Mouse (Mus musculus): ENCODE measurements at regions not wholly inside any gene's neighbourhood (a gene's known extent, or its start where the extent isn't known, plus 50 kb on each side); places are given as distances from the start of the nearest gene placed in this dataset.

GRCm38 (mm10) chr11:23169742-23170428 is 86.0 kb upstream of the Xpo1 start:
- DNase-seq (ENCODE audit: low spot score in 2 of 2) = no peak

GRCm38 (mm10) chr11:23170813-23171212 is 85.0 kb upstream of the Xpo1 start:
- no peak for DNase-seq (ENCODE audit: low spot score in 2 of 2)

GRCm38 (mm10) chr11:23171760-23172159 is 84.1 kb upstream of the Xpo1 start:
- no peak for DNase-seq (ENCODE audit: low spot score in 2 of 2)

GRCm38 (mm10) chr11:23181647-23182046 is 74.2 kb upstream of the Xpo1 start:
- no peak for DNase-seq (ENCODE audit: low spot score in 2 of 2)

- DNase-seq (ENCODE audit: low spot score in 2 of 2) = no peak
Measured at GRCm38 (mm10) chr11:23185211-23185610, 70.6 kb upstream of the Xpo1 start.

- no peak for DNase-seq (ENCODE audit: low spot score in 2 of 2)
Measured at GRCm38 (mm10) chr11:23201701-23202449, 54.0 kb upstream of the Xpo1 start.

- no peak for DNase-seq (ENCODE audit: low spot score in 2 of 2)
Measured at GRCm38 (mm10) chr11:23203566-23203965, 52.3 kb upstream of the Xpo1 start.

GRCm38 (mm10) chr11:23204041-23204440 is 51.8 kb upstream of the Xpo1 start:
- no peak for DNase-seq (ENCODE audit: low spot score in 2 of 2)

All from urinary bladder, postnatal 36 days (tissue).